Mouse (Mus musculus) natural killer cell, adult 2 months (primary cell): ENCODE data around the gene Hook2.

Experiments
- DNase-seq, 2 experiments: peaks; one replicate each; pipeline ENCODE4 v3.0.0; 2022; ENCODE audit warnings: low spot score in 2 of 2

The Hook2 gene

GRCm38 (mm10) chr8:84973079-84973478 lies 17.3 kb upstream of the Hook2 start:
- no peak for DNase-seq

DNA sequence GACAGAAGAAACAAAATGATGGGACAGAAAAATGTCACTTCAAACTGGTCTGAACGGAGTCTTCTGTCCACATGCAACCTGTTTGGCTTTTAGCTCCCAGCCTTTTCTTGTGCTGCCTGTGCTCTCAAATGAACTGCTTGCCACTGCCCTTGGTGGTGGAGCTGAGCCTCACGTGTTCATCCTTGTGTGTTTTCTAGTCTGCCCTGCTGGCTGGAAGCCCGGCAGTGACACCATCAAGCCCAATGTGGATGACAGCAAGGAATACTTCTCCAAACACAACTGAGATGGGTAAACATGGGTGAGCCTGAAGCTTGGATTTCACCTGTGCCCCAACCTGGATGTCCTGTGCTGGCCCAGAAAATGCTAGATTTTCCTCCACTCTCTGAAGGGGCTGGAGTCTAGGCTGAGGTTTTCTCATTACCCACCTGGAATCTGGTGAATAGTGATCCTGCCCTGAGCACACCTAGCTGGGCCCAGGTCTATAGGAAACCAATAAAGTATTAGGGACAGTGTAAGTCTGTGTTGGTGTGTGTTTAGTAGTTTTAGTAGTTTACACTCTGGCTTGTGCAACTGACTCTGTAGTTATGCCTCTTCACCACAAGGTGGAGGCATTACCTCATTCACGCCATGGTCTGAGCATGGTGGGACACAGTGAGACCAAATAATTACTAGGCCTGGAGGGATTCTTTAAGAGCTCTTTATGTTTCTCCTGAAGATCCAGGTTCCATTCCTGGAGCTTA lies 16.4 kb upstream of the Hook2 start:
- DNase-seq, result peak; percentile 59 to 65

DNA sequence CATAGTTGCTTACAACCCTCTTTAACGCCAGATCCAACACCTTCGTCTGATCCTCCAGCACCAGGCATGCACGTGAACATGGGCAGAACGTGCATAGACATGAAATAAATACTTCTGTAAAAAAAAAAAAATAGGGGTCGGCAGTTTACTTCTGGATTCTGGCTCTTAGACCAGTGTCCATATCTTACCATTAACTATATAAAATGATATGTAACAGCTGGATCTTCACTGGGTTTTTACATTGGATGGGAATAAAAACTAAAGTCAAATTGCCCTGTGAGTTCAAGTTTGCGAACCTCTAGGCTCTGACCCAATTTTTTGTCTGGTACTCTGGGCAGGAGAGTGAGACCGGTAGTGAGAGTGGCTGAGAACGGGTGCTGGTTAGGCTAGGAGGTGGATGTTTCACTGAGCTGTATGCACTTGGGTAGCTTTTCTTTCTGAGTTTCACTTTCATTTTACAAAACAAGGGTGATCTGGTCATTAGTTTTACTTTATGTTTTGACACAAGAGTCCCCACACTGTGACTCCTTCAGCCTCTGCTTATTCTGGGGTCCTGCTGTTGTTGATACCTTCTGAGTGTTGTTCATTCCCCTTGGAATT lies 15.8 kb upstream of the Hook2 start:
- peak; percentile 30 to 52 for DNase-seq

DNA sequence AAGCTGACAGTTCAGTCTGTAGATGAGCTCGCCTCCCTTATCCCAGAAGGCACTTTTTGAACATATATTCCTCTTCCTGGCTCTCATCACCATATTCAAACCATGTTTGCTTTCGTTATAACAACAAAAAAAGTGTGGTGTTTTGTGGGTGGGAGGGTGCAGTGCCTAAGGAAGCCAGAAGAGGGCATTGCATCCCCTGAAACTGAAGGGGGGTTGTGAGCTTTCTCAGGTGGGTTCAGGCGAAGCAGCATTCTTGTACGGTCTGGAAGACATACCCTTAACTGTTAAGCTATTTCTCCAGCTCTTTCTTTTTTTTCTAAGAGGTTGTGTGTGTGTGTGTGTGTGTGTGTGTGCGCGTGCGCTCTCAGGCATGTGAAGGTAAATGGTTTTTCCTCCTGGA lies 15.0 kb upstream of the Hook2 start:
- peak; percentile 89 to 90 for DNase-seq

DNA sequence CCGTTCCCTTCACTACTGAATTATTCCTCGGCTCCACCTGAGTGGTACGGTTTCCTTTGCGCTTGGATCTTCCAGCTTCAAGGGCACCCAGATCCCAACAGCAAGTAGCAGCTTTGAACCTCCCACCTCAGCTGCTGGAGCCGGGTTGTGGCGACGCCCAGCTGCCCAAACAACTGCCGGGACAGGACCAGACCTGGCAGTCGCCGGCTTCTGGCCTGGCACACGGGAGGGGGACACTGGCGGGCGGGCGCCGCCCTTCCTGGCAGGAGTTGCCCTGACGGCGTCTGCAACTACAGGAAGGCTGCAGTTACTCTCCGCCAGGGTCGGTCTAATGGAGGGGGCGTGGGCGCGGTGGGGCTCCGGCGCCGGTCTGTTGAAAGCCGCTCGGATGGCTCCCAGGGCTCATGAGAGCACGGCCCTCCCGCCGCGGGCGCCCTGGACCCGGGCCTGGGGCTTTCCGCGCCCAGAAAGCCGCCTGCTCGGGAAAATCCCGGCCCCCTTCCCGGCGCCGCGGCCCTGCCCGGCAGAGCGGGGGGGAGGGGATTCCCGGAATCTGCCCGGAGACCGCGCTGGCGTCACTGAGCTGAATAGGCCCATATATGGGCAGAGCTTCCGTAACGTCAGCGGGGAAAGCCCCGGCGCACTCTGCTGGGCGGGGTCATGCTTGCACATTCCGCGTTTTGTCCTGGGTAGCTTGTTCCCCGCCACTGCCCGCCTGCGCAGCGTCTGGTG lies 14.2 kb upstream of the Hook2 start:
- peak; percentile 96 to 98 for DNase-seq

DNA sequence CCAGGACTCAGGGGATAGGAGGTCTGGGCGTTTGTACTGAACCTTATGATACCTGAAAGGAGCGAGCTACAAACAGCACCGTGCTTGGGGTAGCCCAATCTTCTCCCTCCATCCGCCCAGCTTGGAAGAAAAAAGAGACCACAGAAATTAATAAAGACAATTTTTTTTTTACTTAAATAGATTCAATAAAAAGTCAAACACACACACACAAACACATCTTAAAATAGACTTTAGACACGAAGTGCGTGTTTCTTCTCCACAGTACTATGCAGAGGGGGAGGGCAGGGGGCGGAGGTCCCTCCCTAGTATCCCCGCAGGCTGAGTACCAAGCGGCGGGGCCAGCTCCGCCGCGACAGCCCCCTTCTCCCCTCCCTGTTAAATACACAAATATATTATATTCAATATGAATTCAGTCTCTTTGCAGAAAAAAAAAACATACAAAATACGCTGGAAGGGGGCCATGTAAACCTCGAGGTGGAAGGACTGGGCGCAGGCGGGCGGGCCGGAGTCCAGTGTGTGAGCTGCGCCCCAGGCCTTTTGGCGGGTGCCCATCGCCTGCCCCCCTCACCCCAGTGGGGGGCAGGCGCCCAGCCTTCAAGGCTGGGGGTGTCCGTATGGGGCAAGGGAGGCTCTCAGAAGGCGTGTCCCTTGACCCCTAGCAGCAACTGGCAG lies 13.5 kb upstream of the Hook2 start:
- no peak for DNase-seq

GRCm38 (mm10) chr8:84977435-84978247 lies 12.8 kb upstream of the Hook2 start:
- peak; percentile 66 to 75 for DNase-seq

GRCm38 (mm10) chr8:84978248-84978940 lies 12.0 kb upstream of the Hook2 start, which contains the start of gene Junb:
Gene Junb, minus strand, starts transcription at chr8:84978718.
- DNase-seq, result peak; percentile 97 to 98

GRCm38 (mm10) chr8:84979599-84980421 lies 10.6 kb upstream of the Hook2 start:
- peak; percentile 97 for DNase-seq

- DNase-seq, result peak; percentile 79 to 84
Measured at GRCm38 (mm10) chr8:84980622-84981358, 9.6 kb upstream of the Hook2 start.

DNA sequence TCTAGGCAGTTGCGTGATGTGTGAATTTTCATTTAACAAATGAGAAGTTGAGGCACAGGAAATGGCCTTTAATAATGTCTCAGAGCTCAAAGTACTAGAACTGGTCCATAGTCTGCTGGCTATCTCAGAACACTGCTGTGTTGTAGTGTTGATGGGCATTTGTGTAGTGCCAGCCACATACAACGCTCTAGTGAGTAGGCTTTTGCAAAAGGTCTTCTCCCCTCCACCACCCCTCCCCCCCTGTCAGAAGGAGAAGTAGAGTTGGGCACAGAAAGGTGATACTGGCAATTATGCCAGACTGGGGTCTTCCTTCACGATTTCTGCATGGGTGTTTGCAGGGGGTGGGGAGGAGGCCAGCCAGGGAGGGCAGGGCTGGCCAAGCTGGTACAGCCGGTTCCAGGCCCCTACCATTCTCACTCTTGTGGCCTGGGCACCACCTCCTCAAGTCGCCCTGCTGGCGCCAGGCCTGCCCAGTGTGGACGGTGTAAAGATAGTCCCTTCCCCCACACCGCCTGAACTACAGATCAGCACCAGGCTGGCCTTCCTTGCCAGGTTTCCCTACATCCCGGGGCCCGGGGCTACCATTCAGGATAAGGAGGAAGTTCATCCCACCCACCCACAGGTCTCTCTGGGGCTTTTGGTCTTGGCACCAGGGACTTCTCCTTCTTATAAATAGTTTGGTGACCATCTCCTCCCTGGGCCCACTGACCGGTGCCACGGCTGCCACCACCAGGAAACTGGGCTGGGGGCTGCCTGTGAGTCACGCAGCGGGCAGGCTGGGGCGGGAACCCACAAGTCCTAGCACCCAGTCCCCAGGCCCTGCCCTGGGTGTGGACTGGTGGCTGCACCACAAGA lies 8.5 kb upstream of the Hook2 start:
- no peak for DNase-seq

DNA sequence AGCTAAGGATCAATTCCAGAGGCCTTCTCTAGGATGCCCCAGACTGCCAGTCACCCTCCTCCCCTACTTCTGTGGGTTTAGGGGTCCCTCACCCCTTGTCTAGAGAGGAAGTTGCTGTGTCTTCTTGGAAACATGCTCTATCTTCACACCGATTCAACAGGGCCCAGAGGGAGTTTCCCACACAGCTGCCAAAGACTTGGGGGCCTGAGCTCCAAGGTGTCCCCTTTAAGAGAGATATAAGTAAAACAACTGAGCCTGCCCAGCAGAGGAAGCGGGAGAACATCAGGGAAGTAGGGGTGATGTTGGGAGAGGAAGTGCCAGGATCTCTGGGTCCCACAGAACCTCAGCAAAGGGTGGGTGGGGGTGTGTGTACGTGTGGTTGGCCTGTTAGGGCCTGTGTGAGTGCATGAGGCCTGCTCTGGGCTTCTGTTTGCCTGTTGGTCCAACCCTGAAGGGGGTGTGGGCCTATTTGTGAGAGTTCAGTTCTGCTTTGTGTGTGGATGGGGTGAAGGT lies 7.8 kb upstream of the Hook2 start:
- peak; percentile 74 to 83 for DNase-seq

DNA sequence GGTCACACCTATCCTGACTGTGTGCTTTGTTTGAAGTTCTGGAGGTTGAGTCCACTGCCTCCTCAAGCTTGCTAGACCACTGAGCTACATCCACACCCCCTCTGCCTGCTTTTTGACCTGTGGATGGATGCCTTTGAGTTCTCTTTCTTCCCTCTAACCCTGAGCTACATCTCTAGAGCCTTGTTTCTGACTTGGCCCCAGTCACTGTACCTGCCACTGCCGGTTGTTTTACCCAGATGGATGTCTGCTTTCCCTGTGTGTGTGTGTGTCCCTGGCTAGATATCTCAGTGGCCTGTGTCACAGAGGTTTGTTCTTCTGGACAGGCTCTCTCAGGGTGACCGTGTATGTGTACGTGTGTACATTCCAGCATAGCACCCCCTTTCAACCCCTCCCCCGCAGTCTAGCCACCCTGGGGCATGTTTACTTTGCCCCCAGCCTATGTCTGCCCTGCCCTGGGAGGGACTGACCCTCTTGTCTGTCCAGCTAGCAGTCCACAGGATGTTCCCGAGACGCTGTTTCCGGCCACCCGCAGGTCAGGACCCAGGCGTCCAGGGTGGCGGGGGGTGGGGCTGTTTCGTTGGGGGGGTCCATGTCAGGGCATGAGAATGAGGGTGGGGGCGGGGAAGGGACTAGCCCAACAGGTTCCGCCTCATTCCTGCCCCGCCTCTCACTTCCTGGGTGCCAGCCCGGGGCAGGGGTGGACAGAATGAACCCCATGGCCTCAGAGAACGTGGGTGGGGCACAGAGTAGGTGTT lies 5.9 kb upstream of the Hook2 start:
- peak; percentile 78 to 90 for DNase-seq

GRCm38 (mm10) chr8:84985049-84985683 lies 5.2 kb upstream of the Hook2 start:
- no peak for DNase-seq

DNA sequence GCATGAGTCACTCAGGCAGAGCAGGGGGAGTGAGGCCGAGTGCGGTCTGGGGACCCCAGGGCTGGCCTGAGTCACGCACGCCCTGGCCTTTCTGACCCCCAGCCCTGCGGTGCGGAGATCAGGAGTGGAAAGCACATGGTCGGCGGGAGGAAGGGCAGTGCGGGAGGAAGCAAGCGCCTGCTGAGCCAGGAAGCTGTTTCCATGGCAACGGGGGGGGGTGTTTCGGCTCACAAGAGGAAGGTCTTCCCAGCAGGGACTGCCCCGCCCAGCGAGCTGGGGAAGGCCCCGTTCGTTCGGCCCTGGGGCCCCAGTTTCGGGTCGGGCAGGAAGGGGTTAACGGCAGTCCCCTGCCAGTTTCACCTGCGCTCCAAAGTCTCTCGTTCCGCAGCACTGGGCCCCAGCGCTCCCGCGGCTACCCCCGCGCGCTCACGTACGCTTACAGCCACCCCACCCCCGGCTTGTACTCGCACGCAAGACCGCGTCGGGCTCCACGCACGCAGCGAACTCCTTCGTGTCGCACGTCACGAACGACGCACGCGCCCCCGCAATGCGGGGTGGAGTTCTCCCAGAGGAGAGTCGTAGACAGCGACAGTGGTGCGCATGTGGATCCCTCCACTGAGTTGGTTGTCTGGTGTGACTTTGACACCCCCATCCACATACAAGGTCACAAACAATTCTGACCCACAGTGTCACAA lies 4.6 kb upstream of the Hook2 start:
- peak; percentile 95 to 96 for DNase-seq

DNA sequence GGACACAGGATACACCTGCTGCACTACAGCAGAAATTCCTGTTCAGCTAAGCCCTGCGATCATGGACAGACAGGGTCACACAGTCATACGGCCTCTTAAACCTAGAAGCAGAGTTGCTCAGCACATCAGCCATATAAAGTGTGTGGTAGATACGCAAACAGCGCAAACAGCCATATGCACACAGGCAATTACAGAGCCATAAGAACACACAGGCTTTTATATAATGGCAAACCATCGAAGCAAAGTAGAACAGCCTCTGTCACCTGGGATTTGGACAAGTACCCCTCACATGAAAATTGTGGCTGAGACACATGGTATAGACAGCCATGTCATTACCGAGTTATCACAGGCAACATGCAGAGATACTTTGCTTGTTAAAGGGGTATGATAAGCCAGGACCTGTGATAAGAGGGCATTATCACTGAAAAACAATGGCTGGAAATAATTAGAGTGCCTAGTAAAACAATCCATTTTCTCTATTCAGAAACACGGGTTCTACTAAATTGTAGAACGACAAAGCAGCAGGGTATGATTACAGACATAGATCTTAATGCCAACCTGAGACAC lies 3.9 kb upstream of the Hook2 start:
- DNase-seq, result no peak
